Mouse (Mus musculus) lung, postnatal 25 days (tissue): ENCODE results near the gene Hist1h2ad.
"Not testable (repeated sequence)": the region's sequence is repeated elsewhere in the genome, so short reads cannot be mapped to it uniquely, and the experiment has no call there.

Experiments used
- DNase-seq: peaks from one replicate; pipeline ENCODE4 v3.0.0; 2022; ENCODE audit warnings: low spot score

Gene Hist1h2ad

DNA sequence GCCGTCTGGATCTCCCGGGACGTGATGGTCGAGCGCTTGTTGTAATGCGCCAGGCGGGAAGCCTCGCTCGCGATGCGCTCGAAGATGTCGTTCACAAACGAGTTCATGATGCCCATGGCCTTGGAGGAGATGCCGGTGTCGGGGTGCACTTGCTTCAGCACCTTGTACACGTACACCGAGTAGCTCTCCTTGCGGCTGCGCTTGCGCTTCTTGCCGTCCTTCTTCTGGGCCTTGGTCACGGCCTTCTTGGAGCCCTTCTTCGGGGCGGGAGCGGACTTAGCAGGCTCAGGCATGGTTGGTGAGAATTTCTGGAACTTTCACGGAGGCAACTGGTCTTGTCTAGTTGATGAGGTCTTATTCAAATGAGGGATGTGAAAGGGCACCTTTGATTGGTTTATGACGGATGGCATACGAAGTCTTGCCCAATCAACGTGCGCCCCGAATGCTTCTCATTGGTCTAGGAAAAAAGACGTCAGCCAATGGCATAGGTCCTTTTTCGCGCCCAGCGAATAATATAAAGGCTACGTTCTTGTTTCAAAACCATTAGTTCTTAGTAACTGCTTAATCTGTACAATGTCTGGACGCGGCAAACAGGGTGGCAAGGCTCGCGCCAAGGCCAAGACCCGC is at the start of gene Hist1h2ad, which contains the start of gene Hist1h2bf:
TSS of gene Hist1h2ad (plus strand) at position 484 of the 627 bp plus-strand sequence.
TSS of gene Hist1h2bf (minus strand) at position 299 of the 627 bp plus-strand sequence.
- DNase-seq, result peak; percentile 96

DNA sequence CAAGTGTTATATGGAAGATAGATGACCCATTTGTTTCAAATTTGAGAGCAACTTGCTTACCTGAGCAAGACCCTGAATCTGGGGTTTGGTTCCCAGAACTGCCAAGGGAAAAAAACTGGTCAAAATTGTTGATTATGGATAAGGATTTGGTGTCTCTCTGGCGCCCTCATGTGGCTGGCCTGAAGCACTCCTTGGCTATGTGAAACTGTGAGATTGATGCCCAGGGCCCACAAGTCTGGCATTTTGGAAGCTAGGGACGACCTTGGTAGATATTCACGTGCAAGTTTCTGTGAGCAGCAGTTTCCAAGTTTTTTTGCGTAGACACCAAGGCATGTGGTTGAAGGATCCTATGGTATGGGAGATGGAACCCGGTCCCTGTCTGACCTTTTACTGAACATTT is 49.5 kb upstream of the Hist1h2ad start:
- peak; percentile 69 for DNase-seq

DNA sequence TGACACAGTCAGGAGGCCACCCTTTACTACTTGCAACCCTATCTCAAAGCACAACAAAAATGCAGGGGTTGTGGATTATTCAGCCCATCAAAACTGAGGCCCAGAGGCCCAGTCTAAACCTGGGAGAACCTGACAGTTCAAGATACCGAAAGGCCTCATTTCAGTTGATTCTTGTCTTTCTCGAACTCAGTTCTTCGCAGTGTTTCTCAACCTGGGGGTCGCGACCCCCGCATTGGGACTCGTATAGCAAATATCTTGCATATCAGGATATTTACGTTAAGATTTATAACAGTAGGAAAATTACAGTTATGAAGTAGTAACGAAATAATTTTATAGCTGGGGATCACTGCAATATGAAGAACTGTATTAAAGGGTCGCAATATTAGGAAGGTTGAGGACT is 48.3 kb upstream of the Hist1h2ad start:
- no peak for DNase-seq

DNA sequence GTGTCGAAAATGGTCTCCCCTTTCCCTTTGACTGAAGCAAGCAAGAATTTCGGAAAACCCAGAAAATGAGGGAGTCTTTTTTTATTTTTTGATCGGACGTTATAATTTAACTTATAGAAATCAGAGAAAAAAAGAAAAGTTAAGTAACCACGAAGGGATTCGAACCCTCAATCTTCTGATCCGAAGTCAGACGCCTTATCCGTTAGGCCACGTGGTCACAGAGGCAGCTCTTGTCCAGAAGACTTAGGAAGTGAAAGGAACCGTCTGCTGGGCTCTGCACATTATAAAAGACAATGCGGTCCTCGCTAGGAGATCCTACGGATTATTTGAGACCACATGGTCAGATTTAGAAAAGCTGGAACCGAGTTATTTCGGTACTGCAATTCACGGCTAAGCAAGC is 47.9 kb upstream of the Hist1h2ad start:
- DNase-seq, result peak; percentile 94

DNA sequence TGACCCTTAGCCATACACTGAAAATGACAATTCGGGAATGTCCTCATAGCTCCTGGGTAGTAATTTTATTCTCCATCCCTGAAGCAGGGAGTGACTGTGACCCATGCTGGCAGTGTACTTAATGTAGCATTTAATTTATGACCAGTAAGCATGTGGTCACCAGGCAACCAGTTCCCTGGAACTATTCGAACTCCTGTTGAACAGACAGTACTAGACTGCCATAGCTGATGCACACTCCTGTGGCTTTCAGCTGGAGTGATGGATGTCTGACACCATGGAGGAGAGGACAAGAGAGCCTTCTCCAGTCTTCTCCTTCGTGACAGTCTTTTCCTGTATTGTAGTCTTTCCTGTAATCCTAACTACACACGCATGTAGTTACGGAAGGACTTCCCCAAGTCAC is 45.2 kb upstream of the Hist1h2ad start:
- DNase-seq, result no peak

DNA sequence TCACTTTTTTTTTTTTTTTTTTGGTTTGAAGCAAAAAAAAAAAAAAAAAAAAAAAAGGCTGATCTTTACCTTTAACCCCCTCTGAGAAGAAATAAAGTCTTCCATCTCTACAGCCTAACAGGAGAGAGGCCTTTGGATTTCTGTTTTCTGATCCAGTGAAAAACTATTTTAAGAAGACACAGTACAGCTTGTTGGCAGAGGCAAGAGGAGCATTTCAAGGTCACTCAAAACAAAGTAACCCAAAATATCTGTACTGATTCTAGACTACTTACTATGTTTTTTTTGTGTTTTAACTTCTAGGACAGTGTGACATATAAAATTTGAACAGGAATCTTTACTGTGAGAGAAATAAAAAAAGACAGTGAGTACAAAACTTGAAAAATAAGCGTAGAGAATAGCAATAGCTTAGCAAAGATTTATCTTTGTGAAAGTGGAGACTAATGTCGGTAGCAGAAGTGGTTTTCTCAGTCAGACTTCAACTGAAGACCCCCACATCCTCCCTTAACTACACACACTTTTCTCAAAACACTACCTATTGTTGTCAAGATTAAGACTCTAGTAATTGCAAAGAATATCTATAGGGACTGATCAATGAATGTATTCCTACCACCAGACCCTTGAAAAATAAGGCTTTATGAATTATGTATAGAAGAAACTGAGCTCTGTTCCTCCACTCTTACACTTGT is 44.6 kb upstream of the Hist1h2ad start:
- DNase-seq, result no peak

DNA sequence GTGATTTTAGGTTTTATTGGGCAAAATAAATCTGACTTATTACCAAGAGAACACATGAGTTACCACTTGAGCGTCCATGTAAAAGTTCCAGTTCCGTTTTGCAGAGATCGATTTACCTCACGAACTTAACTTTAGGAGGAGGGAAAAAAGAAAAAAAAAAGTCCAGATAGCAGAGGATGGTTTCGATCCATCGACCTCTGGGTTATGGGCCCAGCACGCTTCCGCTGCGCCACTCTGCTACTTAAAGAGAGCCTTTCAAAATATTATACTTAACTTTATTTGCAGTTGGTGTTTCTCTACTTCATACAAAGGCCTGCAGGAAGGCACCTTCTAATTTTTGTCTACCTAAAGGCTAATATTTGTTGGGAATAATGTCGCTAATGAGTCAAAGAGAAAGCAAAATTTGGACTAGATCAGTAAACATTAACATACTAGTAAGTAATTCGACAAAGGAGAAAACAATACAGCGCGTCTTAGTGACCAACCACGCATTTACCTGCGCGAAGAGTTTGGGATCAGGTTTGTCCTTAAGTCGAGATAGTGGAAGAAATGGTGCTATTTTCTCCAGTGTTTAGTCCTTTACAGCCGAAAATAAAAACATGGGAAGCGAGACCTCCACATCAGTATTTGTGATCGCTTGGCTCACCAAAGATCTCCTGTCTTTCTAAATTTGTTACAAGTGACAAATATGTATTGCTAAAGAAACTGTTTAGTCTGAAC is 43.8 kb upstream of the Hist1h2ad start:
- DNase-seq, result peak; percentile 80

DNA sequence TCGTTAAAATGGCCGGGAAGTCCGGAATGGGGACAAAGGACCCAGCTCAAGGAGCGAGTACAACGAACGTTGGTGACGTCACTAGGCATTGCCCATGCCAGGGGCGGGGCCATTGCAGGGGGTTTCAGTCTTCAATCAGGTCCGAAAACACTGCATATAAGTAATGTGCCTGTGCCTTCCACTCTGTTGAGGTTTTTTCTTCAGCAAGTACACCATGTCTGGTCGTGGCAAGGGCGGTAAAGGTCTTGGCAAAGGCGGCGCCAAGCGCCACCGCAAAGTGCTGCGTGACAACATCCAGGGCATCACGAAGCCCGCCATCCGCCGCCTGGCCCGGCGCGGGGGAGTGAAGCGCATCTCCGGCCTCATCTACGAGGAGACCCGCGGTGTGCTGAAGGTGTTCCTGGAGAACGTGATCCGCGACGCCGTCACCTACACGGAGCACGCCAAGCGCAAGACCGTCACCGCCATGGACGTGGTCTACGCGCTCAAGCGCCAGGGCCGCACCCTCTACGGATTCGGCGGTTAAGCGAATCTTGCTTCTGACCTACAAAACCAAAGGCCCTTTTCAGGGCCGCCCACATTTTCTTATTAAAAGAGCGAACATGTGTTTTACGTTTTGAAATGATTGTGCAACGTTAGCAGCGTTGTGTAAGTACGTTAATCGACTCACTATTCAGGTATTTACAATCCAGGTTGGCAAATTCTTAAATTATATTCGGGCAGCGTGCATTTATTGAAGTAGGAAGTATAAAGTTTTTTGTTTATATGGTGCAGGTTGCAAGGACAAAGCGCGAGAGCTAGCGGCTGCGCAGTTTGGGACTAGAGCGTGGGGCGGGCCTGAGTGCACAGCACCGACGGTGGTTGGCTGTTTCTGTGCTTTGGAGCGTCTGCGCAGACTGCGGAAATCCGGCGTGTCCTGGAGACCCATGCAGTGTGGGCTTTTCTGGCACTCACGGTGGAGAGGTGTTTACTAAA is 43.0 kb upstream of the Hist1h2ad start, which contains the start of gene Hist1h4h:
TSS of gene Hist1h4h (plus strand) at position 150 of the 975 bp plus-strand sequence.
- DNase-seq, result peak; percentile 99

DNA sequence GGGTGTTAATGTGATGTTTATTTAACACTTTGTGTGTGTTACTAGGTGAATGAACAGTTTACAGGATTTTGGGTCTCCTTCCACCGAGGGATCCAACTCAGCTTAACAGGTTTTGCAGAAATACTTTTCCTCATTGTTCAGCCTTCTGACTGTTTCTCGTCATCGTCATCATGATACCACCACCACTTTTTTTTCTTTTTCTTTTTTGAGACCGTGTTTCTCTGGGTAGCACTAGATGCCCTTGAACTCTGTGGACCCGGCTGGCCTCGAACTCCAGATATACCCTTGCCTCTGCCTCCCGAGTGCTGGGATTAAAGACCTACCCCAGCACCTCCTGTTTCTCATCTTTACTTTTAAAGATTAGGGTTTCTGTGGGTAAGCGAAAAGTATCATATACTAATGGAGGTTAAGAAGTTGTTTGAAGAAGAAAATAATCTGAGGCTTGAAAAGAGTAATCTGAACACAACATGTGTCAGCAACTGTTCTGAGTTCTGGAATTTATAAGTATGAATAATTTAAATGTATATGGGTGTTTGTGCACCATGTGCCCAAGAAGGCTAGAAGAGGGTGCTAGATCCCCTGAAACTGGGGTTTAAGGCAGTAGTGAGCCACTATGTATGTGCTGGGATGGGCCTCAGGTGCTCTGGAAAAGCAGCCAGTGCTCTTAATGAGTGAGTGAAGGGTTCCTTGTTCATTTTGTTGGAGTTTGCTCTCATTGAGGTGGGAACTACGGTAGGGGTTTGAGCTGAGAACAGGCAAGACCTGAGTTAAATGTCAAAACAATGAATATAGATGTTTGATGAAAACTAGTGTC is 41.7 kb upstream of the Hist1h2ad start:
- no peak for DNase-seq

DNA sequence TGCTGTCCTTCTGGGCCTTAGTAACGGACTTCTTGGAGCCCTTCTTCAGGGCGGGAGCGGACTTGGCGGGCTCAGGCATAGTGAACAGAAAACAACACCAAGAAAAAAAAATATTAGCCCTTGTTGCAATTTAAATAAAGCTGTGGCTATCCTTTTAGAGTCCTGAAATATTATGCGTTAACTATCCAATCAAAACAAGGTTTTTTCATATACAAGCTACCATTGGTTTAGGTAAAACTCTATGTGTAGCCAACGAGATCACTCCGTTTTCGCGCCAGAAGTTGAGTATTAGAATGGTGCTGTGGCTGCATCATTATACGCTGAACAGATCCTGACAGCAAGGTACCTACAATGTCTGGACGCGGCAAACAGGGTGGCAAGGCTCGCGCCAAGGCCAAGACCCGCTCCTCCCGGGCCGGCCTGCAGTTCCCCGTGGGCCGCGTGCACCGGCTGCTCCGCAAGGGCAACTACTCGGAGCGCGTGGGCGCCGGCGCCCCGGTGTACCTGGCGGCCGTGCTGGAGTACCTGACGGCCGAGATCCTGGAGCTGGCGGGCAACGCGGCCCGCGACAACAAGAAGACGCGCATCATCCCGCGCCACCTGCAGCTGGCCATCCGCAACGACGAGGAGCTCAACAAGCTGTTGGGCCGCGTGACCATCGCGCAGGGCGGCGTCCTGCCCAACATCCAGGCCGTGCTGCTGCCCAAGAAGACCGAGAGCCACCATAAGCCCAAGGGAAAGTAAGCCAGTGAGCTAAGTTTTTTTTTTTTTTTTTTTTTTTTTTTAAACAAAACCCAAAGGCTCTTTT is 40.4 kb upstream of the Hist1h2ad start, which contains the start of gene Hist1h2af:
TSS of gene Hist1h2af (plus strand) at position 347 of the 808 bp plus-strand sequence.
- DNase-seq, result peak; percentile 73

DNA sequence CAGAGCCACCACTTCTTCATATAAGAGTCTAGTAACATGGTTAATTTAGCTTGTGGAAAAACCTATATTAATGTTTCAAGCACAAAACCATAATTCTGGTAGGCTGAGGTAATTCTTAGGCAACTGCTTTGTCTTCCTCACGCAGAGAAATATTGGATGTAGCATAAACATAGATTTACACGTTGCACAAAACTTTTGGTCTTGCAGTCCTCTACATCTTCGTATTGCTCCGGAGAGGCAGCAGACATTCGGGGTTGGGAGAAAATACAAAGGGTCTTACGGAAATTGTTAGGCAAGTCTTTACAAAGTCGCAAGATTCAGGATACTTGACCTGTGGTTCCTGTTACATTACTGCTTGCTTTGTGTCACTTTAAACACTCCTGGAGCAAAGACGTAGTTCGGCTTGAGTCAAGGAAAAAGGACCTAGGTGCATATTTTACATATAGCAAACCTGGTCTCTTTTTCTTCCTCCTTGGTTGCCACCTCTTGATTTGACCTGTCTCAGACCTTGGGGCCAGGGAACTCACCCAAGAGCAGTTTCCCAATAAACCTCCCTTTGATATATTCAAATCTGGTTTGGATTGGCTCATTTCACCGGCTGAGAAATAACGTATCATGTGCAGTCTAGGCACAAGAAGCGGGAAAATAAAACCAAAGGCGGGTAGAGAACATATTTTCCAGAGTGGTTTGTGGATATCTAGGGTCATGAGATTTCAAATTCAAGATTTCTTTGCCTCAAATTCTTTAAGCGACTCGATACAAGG is 39.6 kb upstream of the Hist1h2ad start:
- no peak for DNase-seq

DNA sequence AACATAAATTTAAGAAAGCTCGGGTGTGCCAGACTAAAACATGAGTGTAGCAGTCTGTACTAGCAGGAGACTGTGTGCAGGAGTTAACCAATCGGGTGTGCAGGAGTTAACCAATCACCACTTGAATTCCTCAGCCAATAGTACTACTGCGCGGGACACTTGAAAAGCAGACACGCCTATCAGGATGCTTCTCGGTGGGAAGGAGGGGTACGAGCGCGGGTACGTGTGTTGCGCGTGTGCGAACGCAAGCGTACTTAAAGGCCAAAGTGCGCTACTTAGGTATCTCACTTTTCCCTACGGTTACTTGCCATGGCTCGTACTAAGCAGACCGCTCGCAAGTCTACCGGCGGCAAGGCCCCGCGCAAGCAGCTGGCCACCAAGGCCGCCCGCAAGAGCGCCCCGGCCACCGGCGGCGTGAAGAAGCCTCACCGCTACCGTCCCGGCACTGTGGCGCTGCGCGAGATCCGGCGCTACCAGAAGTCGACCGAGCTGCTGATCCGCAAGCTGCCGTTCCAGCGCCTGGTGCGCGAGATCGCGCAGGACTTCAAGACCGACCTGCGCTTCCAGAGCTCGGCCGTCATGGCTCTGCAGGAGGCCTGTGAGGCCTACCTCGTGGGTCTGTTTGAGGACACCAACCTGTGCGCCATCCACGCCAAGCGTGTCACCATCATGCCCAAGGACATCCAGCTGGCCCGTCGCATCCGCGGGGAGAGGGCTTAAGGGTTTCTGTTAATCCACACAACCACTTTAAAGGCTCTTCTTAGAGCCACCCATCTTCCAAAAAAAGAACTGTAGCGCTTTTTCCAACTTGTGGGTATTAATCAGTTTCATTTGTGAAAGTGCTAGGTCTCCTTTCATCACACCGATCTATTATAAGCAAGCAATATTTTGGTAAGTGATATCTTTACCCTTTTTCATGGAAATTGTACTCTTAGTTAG is 38.8 kb upstream of the Hist1h2ad start, which contains the start of gene Hist1h3g:
TSS of gene Hist1h3g (plus strand) at position 286 of the 939 bp plus-strand sequence.
- peak; percentile 91 for DNase-seq

DNA sequence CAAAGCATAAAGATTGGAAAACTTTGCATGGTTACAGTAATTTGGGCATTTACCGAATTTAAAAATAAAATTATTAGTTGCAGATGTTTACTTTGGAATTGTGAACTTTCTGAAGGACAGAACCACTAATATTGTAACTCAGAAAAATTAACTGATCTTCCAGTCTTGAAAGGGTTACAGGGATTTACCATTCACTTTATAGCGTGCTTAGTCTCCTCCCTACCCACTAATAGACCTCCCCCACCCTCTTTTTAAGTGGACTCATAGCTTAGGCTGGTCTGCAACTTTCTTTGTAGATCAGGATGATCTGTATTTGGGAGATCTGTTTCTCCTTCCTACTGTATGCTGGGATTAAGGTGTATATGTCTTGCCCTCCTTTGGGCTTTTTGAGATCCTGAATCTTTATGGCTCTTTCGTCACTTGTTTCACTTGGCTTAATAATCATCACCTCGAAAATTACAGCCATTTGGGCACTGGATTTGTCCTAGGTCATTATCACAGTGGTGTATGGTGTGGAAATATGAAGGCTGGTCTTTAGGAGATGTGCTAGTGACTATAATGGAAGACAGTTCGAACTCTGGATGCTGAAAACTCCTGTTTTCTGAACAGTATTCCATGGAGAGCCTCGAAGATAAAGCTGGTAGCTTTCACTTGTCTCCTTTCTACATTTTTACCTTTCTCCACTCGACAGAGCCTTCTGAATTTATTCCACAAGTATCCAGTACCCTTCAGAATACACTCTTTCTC is 37.9 kb upstream of the Hist1h2ad start:
- no peak for DNase-seq

DNA sequence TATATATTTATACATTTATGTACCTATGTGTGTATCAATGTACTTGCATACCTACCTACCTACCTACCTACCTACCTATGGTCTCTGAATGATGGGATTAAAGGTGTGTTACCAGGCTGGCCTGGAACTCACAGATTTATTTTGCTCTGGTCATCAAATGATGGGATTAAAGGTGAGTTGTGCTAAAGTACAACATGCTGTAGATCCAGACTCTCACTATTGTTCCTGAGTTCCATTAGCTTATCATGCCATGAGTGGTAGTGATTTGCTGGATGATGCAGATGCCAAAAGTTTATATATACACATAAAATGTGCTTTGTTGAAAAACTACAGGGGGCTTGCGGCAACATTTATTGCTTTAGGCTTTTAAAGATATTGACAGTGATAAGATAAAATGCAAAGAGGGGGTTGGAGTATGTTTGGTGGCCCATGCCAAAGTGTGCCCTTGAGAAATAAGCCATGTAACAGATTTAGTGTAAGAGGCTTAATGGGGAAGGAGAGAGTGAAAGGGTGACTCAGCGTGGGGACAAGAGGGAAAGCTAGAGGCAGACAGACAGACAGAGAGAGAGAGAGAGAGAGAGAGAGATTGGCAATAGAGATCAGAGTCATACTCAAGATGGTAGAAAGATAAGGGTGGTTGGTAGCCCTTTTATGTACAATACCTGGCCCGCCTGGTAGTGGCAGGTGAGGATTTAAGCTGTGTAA is 37.0 kb upstream of the Hist1h2ad start:
- DNase-seq, result no peak

DNA sequence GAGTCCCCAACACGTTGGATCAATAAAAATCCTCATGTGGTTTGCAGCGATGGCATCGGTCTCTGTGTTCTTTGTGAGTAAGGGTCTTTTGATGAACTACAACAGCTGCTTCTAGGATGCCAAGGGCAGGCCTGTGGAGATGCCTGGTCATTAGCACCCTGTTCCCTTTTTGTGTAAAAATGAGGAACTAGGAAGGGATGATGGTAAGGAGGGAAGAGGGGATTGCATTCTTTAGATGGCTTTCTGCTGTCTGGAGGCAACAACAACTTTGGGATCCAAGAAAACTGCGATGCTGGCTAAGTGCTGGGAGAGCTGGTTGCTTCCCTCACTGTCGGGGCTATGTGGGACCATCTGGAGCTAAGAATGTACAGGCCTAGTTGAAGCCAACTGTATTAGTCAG is 35.9 kb upstream of the Hist1h2ad start:
- no peak for DNase-seq

DNA sequence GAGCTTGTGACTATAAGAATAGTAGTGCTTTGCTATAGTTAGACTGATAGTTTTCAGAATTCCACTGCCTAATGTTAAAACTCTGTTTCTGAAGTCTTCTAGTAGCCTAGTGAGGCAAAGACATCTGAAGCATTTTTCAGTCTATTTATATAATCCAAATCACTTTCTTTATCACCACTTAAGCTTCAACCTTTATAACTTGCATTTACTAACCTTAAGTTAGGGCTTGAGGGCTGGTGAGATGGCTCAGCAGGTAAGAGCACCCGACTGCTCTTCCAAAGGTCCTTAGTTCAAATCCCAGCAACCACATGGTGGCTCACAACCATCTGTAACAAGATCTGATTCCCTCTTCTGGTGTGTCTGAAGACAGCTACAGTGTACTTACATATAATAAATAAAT is 34.4 kb upstream of the Hist1h2ad start:
- not testable (repeated sequence) for DNase-seq
